Mouse (Mus musculus) B cell, adult 2 months (primary cell): ENCODE measurements around the gene Ctdspl2.

ENCODE experiments used
- DNase-seq, 2 experiments: peaks; one replicate each; pipeline ENCODE4 v3.0.0; 2022

Ctdspl2 gene

GRCm38 (mm10) chr2:122059365-122060115 is 103.7 kb downstream of the Ctdspl2 start:
- DNase-seq: no peak
